Mouse (Mus musculus) lung, adult 2 months (tissue): ENCODE data around the gene Ralgapb. TPM values are rescaled to one million over a fixed set of nuclear protein-coding genes. Genes with fewer than 3 reads are reported as not detected.
A peak's percentile ranks its signal among the peaks of the same experiment; 100 is the strongest.

ENCODE experiments used
- DNase-seq: peaks from one replicate; pipeline ENCODE4 v3.0.0; 2022
- H3K4me1 ChIP-seq: fragments of 200-500 bp; 2 replicates; pipeline ENCODE4 v1.6.1; 2011; ENCODE audit warnings: low read length; ENCODE audit not compliant: control insufficient read depth, insufficient read depth
- H3K4me3 ChIP-seq: fragments of 200-500 bp; replicated peaks from 2 replicates; pipeline ENCODE3; 2011; ENCODE audit warnings: low read depth, mild to moderate bottlenecking, control low read depth, low read length; ENCODE audit errors: extremely low read depth
- CTCF ChIP-seq: fragments of 200-500 bp; IDR thresholded peaks from 2 replicates; pipeline ENCODE4 v1.5.1; 2011; ENCODE audit warnings: mild to moderate bottlenecking, low read length, control low read depth; ENCODE audit not compliant: insufficient read depth
- POLR2A ChIP-seq: fragments of 200-500 bp; IDR thresholded peaks from 2 replicates; pipeline ENCODE4 v1.6.1; 2011; ENCODE audit warnings: low read depth, mild to moderate bottlenecking, control low read depth, low read length, borderline replicate concordance; ENCODE audit errors: extremely low read depth
- WGBS: fragments of 180-500 bp; shearing (Covaris S2); methylation state at CpG from one replicate; pipeline ENCODE4 v1.1.7; 2018; 5-methylcytosine and 5-hydroxymethylcytosine counted together
- polyA plus RNA-seq: library from polyadenylated mRNA; depleted of rRNA; stranded (reverse); fragments of >200 nt; gene quantifications from 2 replicates; pipeline ENCODE4 v1.2.3, GENCODE M21; 2012; rRNA removed

Gene Ralgapb
- polyA plus RNA-seq, 1 experiment, result 27.5 TPM

DNA sequence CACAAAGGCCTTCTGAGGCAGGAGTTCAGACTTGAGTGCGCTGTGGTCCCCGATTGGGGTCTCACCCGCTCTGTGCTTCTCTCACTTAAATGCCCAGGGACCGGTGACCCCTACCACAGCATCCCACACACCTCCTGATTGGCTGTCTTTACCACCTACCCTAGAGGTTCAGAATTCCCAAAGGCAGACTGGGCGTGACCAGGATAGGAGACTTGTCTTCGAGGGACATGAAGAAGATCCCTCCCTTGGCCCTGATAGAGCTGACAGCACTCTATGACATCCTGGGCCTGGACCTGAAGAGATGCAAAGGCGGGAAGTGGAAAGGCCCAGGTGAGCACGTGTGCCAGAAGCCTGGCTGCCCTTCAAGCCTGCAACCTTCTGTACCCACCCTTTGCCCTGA, 124.9 kb downstream of the Ralgapb start:
- H3K4me1 ChIP-seq, result no peaks in the 10 kb centered on the region
- H3K4me3 ChIP-seq, result no peak overlapping the region
- 75% methylated on average over 8 of the region's 8 CpGs for WGBS
- DNase-seq, result no peak
- TF ChIP-seq POLR2A, result no peak

DNA sequence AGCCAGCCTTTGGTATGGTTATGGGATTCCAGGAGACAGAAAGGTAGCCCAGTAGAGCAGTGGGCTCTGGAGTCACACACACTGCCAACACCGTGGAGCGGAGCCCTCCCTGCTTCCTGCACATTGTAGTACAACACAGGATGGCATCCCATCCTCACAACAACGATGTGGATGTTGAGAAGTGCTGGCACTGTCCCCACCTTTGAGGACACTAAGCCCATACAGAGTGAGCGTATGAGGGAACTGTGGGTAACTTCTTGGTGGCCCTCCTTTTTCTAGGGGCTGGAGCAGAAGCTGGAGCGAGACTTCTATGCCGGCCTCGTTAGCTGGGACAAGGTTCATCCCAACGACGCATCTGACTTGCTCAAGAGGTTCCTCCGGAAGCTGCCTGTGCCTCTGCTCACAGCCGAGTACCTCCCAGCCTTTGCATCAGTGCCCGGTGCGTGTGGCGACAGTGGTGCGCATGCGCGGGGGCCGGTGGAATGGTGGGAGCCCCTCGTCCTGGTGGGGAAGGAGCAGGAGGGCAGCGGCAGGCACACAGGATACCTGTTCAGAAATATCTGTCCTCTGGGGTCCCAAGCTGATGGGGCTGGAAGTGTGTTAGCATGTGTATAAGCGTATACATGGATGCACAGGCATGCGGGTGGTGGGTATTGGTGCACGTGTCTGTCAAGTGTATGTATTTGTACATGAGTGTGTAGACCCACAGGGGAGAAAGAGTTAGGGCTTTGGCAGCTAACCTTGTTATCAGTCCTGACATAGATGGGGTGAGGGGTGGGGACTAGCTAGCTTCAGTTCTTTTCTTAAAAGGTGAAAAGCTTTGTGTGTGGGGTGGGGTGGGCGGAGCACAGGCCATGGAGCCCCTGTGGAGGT, 130.0 kb downstream of the Ralgapb start:
- TF ChIP-seq POLR2A (no peak), CTCF (no peak)
- WGBS, result 48% methylated on average over 24 of the region's 24 CpGs
- no peaks in the 10 kb centered on the region for H3K4me1 ChIP-seq

DNA sequence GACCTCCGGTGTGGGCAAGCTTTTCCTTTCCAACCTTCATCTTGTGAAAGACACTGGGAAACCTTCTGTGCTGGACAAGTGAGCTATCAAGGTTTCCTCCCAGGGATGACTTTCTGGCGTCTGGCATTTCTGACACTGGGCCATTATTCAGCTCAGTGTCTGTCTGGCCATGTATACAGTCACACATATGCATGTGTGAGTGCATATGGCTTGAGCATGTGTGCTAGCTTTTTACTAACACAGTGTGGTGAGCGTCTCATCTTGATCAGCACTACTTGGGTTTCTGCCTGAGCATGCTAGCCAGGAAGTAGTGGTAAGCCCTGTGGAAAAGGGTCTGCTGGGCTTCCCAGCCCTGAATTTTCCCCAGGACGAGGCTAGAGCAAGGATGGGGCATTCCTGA, 131.6 kb downstream of the Ralgapb start:
- 43% methylated on average over 4 of the region's 4 CpGs for WGBS
- TF ChIP-seq POLR2A (no peak), CTCF (no peak)

More for the DNA sequence above, 130.0 kb downstream of the Ralgapb start:
- no peak for DNase-seq
- H3K4me3 ChIP-seq, result no peak overlapping the region

DNA sequence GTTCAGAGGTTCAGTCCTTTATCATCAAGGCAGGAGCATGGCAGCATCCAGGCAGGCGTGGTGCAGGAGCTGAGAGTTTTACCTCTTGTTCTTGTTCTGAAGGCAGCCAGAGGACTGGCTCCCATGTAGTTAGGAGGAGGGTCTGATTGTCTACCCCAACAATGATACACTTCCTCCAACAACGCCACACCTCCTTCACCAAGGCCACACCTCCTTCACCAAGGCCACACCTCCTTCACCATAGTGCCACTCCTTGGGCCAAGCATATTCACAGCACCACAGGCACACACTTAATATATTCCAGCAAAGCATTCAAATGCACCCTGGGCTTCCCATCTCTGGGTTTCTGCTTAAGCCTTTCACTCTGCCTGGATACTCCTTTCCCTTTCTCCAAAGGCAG, 135.6 kb downstream of the Ralgapb start:
- WGBS, result 55% methylated on average over 2 of the region's 2 CpGs
- Histone ChIP-seq H3K4me3 (no peak overlapping the region), H3K4me1 (no peaks in the 10 kb centered on the region)
- no peak for TF ChIP-seq CTCF
- no peak for TF ChIP-seq POLR2A
- DNase-seq, result no peak

More for the DNA sequence above, 131.6 kb downstream of the Ralgapb start:
- Histone ChIP-seq H3K4me3 (no peak overlapping the region), H3K4me1 (no peaks in the 10 kb centered on the region)
- no peak for DNase-seq

DNA sequence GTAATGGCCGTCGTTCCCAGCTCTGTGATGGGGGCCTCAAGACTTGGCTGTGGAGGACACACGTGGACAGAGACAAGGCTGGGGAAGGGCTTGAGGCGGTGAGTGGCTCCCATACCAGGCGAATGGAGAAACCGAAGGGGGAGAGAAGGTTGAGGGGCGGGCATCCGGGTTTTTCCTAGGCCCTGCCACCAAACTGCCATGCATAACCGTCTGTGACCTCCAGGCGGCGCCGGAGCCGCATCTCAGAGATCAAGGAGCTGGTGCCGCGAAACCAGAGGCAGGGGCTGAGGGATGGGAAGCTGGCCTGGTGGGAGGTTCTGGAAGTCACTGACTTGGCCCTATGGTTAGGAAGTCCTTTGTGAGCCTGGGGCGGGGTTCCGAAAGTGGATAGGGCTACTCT, 137.1 kb downstream of the Ralgapb start:
- Histone ChIP-seq H3K4me3 (no peak overlapping the region), H3K4me1 (no peaks in the 10 kb centered on the region)
- DNase-seq, result peak; percentile 52
- TF ChIP-seq POLR2A, result no peak
- TF ChIP-seq CTCF, result peak; percentile 73
- 5% methylated on average over 17 of the region's 17 CpGs for whole genome bisulfite sequencing

Other genes with a start within 250 kb of the Ralgapb start
- gene D630003M21Rik, start 180.6 kb upstream of the Ralgapb start, polyA plus RNA-seq, result 1.9 and 2.0 TPM in 2 replicates
- gene Bpi, start 151.8 kb upstream of the Ralgapb start, polyA plus RNA-seq, result not detected in 2 replicates
- 95.4 and 110 TPM in 2 replicates for gene Lbp, start 103.4 kb upstream of the Ralgapb start, polyA plus RNA-seq
- 10.6 and 12.7 TPM in 2 replicates for gene Snhg11, start 34.2 kb upstream of the Ralgapb start, polyA plus RNA-seq
- gene Adig, start 92.8 kb downstream of the Ralgapb start, polyA plus RNA-seq, result 12.1 and 13.2 TPM in 2 replicates
- gene Arhgap40, start 102.9 kb downstream of the Ralgapb start, polyA plus RNA-seq, result 0.81 and 5.6 TPM in 2 replicates
- not detected in 2 replicates for gene Slc32a1, start 200.9 kb downstream of the Ralgapb start, polyA plus RNA-seq
- gene Actr5, start 215.0 kb downstream of the Ralgapb start, polyA plus RNA-seq, result 8.1 and 9.0 TPM in 2 replicates